Mouse (Mus musculus) retina, embryonic 14.5 days (tissue): ENCODE results near the gene Gpx4.

Experiments
- DNase-seq: peaks from one replicate; pipeline ENCODE4 v3.0.0-alpha.2; 2015; ENCODE audit warnings: low spot score

Gpx4 gene

DNA sequence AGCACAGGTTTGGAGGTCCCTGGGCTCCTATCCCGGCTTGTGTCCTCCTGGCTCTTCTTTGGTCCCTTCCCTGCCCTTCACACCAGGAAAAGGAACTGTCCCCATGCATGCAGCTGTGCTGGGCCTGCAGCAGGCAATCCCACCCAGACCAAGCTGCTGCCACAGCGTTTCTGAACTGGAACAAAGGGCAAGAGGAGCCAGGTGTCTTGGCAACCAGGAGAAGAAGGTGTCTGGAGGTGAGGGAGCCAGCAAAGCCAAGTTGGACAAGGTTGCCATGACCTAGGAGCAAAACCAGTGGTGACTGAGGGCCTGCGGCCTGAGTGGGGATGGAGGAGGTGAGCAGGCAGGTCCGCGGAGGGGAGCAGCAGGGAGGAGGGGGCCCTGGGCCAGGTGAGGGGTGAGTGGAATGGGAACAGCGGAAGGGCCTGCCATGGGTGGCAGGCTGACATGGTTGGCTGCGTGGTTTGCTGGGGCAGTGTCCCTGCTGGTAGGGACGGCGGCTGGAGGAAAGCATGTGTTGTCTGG lies at the start of gene Gpx4:
Gpx4 (plus strand) TSS at position 126 of the 525 bp plus-strand sequence.
- DNase-seq, result no peak

GRCm38 (mm10) chr10:79997819-79998218 lies 49.1 kb upstream of the Gpx4 start:
- no peak for DNase-seq

- no peak for DNase-seq
Observed at GRCm38 (mm10) chr10:80001945-80002344, 45.0 kb upstream of the Gpx4 start.

GRCm38 (mm10) chr10:80002829-80003228 lies 44.1 kb upstream of the Gpx4 start:
- no peak for DNase-seq

DNA sequence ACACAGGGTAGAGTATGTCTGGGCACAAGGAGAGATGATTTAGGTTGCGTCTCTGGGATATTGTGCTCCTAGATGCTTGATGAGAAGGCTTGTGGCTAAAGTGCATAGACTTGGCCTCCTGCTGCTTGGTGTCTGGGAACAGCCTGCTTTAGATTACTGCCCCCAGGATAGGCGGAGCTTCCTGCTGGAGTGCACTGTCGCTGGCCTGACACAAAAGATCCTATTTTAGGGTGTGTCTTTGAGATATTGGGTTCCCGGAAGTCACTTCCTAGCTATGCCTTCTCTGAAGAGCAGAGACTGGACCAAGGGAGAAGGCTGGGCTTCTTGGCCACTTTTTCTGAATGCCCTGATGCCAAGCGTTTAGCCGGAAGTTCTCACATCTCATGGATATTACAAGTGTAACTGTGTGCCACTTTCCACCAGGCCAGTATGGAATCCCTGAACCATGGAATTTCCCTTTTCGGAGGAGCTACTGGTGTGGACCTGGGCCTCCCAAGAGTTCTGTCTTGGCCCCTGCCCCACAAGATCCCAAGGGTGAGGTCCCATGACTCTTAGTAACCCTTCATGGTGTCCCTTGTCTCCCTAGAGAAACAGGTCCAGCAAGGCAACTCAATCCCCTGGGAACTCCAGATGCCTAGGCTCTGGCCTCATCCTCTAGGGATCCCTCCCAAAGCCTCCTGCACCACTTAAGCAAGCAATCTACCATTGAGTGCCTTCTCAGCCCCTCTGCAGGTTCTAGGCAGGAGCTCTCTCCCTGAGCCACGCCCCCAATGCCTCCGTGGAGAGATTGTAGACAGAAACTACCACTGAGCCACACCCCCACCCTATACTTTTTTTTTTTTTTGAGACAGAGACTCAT lies 43.4 kb upstream of the Gpx4 start:
- DNase-seq, result no peak

DNA sequence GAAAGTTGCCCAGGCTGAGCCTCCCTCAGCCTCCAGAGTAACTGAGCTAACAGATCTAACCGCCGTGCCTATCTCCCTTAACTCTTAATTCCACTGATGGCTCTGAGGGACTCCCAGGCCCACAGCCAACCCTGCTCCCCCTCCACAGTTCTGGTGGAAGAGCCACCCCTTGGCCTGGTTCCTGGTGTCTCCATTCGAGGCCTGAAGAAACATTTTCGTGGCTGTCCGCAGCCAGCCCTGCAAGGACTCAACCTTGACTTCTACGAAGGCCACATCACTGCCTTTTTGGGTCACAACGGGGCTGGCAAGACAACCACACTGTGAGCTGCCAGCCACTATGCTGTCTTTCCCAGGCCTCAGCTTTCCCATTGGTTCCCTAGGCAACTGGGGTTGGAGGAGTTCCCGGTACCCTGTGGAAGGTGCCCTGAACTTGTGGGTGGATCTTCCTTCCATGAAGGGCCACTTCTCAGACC lies 42.7 kb upstream of the Gpx4 start:
- no peak for DNase-seq

GRCm38 (mm10) chr10:80011740-80012139 lies 35.2 kb upstream of the Gpx4 start:
- no peak for DNase-seq

DNA sequence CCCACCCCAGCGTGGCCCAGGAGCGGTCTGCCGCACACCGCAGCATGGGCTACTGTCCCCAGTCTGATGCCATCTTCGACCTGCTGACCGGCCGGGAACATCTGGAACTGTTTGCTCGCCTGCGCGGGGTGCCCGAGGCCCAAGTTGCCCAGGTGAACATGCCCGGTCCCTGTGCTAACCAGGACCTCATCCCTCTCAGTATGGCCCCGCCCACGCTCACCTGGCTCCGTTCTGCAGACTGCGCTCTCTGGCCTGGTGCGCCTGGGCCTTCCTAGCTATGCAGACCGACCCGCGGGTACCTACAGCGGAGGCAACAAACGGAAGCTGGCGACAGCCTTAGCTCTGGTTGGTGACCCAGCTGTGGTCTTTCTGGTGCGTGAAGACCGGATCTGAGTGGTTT lies 33.4 kb upstream of the Gpx4 start:
- no peak for DNase-seq

DNA sequence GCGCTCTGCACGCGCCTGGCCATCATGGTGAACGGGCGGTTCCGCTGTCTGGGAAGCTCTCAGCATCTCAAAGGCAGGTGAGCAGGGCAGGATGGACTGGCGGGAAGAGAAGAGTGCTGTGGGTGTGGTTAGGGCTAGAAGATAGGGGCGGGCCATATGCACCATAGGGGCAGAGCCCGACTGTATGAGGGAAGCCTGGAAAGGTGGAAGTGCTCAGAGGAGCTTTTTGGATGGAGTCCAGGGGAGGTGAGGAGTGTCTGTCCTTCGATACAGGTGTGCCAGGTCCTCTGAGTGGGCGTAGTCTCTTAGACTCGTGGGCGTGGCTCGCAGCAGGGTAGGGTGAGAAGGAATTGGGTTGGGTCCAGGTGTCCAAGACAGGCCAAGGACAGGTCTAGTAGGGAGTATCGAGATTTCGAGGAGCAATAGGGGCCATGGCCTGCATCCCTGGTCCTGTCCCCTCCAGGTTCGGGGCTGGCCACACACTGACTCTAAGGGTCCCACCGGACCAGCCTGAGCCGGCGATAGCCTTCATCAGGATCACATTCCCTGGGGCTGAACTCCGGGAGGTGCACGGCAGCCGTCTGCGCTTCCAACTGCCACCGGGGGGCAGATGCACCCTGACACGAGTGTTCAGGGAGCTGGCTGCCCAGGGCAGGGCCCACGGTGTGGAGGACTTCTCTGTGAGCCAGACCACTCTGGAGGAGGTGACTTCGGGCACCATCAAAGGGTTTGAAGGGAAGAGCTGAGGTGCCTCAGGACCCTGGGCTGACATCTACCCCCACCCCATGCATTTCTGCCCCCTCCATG lies 32.3 kb upstream of the Gpx4 start:
- no peak for DNase-seq

GRCm38 (mm10) chr10:80015583-80015982 lies 31.4 kb upstream of the Gpx4 start:
- no peak for DNase-seq

DNA sequence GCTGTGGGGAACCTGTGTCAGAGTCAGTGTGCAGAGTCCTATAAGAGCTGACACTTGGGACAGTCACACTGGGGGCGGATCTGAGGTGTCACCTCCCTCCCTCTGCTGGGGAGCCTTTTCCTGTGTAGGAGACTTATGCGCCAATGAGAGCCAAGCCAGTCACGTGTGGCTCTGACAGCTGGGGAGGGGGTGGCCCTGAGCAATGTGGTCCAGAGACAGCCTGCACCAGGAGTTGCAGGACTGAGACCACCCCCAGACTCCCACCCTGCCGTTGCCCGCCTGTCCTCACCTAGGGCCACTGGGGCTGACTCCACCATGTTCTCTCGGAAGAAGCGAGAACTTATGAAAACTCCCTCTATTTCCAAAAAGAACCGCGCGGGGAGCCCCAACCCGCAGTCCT lies 30.5 kb upstream of the Gpx4 start, which contains the start of gene Arhgap45:
Arhgap45 (plus strand) TSS at position 143 of the 400 bp plus-strand sequence.
- no peak for DNase-seq

DNA sequence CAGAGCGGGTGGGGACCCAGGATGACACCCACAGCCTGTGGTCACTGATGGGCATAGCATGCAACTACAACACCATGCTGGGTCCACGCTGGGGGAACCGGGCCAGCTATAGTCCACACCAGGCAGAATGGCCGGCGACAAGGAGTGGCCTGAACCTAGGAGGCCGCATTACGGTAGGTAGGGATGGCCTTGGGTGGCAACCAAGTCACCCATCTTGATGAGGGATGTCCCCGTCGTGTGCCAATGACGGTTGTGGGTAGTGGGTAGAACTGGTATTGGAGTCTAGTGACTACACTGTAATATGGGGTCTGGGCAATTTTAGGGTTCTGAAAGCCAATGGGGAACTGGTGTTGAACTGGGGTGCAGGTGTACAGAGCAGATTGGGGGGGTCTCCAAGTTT lies 30.0 kb upstream of the Gpx4 start:
- DNase-seq, result no peak

DNA sequence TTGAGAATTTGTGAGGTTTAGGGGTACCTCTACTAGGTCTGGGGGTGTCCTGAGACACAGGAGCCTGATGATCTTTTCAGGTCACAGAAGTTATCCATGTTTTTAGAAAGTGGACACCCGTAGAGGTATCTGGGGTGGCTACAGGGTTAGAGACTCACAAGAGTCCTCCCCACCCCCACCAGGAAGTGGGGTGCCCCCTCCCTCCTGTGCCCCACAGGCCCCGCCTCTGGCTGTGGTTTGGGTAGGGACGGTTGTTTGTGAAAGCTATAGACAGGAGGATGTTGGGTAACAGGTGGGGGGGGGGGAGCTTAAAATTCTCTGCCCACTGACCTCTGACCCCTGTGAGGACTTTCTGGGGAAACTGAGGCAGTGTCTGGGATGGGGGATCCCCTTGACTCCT lies 29.6 kb upstream of the Gpx4 start:
- DNase-seq, result no peak

DNA sequence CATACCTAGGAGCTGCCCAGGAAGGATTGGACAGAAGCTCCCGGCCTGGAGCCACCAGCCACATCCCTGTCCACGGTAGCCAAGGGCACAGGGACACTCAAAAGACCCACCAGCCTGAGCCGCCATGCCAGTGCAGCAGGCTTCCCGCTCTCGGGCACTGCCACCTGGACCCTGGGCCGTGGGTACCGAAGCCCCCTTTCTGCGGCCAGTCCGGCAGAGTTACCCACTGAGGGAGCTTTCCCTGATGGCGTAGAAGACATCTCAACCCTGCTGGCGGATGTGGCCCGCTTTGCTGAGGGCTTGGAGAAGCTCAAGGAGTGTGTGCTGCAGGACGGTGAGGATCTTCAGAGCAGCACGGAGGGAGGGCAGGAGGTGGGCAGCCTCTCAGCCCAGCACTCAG lies 29.2 kb upstream of the Gpx4 start:
- no peak for DNase-seq

- DNase-seq, result no peak
Observed at GRCm38 (mm10) chr10:80018739-80019297, 28.1 kb upstream of the Gpx4 start.

GRCm38 (mm10) chr10:80019471-80020131 lies 27.4 kb upstream of the Gpx4 start:
- DNase-seq, result peak; percentile 35

DNA sequence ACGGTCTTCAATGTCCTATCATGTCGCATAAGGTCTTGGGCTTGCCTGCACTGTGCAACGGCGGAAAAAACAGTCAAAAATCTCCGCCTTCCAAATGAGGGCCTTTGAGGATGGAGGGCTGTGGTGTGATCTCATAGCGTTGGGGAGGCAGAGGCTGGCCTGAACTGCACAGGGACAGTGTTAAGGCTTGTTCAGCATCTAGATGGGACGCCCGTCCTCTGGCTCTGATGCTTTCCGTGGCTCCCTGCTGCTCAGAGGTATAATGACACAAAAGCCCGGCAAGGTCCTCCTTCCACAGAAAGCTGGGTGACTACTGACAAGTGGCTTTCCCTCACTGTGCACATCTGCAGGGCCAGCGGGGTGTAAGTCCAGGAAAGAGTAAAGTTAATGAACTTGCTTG lies 26.8 kb upstream of the Gpx4 start:
- no peak for DNase-seq

DNA sequence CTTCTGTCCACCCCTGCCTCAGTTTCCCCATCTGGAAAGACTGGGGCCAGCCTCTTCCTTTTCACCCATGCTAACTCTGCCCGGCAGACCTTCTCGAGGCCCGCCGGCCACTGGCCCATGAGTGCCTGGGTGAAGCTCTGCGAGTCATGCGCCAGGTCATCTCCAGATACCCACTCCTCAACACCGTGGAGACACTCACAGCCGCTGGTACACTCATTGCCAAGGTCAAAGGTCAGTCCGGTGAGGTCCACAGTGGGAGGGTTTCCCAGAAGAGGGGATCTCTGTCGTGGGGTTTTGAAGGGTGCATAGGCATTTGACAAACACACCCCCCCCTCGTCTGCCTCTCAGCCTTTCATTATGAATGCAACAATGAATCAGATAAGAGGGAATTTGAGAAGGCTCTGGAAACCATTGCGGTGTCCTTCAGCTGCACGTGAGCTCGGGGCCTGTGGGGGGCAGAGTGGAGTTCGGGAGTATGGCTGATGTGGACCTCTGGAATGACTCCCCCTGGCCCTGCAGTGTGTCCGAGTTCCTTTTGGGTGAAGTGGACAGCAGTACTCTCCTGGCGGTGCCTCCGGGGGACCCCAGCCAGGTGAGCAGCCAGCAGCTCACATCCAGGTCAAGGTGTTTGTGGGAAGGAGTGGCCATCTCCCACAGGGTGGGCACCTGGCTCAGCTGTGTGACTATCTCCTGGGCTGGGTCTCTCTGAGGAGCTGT lies 26.2 kb upstream of the Gpx4 start:
- DNase-seq, result no peak

DNA sequence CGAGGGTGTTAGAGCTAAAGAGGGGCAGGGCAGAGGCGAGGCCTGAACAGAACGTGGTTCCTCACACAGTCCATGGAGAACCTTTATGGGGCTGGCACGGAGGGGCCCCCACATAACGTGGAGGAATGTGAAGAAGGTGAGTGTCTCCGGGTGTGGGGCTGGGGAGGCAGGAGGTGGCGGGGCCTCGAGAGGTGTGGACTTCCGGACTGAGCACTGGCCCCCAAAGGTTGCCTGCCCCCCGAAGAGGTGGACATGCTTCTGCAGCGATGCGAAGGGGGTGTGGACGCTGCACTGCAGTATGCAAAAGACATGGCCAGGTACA lies 25.7 kb upstream of the Gpx4 start:
- DNase-seq, result no peak

- DNase-seq, result no peak
Observed at GRCm38 (mm10) chr10:80022164-80022563, 24.8 kb upstream of the Gpx4 start.

- DNase-seq, result no peak
Observed at GRCm38 (mm10) chr10:80022806-80023205, 24.2 kb upstream of the Gpx4 start.
